Mouse (Mus musculus) embryo, embryonic 10.5 days (tissue): ENCODE data around the gene Prkg1.

Source experiments
- DNase-seq: peaks from one replicate; pipeline ENCODE4 v3.0.0-alpha.2; 2015; ENCODE audit warnings: low spot score

The Prkg1 gene

DNA sequence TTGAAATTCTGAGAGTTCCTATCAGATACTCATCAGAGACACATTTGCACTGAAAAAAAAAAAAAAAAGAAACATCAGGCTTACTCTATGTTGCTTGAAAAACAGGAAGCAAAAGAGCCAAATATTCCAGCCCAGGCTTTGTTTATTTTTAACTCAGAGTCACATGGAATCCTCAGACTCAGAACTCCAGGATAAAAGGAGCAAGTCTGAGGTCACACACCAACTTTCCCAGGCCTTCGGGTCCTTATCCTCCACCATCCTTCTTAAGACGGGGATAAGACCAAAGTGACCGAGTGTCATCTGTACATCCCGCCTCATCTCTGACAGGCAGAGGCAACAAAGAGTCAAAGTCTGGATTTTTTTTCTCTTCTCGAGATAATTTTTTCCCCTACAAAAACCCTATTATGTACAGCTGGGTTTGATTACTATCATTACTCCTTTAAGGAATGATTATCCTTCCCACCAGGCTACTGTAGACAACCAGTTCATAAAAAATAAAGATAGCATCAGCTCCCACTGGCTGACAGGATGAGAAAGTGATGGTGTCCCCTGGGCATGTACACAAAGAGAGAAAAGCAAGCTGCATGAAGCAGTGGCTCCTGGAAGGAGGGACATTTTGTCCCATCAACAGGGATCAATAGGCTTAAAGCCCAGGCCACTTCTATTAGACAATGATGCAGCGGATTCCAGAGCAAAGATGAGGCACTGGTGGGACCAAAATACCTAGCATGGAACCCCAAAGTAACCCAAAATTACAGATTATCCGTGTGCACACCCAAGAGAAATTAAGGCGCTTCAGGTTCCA, 21.4 kb downstream of the Prkg1 start:
- no peak for DNase-seq

DNA sequence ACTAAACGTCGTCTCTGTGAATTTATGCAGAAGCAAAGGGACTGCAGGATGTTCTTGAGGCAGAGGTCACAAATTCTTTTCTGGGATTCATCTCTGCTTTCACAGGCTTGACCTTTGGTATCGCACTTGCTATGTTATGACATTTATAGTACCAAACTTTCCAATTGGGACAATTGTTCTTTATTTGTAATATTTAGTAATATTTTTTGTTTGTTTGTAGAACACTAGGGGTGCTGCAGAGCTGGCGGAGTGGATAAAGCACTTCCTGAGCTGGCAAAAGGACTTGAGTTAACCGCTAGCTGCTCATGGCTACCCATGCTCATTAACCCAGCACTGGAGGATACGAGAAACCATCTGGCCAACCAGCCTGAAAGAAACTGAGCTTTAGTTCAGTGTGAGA, 49.9 kb downstream of the Prkg1 start:
- DNase-seq, result no peak

DNA sequence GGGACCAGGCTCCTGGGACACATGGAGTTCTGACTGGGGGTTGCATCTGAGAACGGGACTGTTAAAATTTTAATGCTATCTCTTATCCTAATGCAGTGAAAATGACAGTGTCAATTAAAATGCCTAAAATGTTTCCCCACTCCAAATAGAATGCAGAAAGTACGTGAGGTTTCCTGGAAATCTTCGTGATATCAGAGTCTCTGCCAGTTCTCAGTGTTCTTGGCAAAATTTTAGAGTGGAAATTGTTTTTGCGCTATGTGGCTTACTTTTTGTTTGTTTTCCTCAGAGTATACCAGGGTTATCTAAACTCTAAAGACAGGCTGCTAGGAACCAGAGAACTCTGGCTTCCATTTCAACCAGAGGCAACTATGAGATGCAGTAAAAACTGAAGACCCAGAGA, 50.4 kb downstream of the Prkg1 start:
- no peak for DNase-seq

DNA sequence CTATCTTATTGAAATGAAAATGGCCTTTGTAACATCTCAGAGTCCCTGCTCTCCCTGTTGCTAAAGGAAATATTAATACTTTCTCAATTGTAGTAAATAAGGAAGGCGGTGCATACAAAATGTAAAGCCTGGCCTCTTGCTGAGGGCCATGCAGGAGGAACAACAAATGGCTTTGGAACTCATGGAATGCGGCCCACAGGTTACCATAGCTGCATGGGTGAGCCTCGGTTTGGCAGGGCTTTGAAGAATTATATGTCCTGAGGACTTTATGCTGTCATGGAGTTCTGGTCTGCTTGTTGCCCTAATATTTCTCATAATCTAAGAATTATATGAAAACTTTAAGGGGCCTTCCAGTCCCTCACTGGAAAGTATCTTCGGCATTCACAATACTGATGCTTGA, 51.5 kb downstream of the Prkg1 start:
- no peak for DNase-seq

DNA sequence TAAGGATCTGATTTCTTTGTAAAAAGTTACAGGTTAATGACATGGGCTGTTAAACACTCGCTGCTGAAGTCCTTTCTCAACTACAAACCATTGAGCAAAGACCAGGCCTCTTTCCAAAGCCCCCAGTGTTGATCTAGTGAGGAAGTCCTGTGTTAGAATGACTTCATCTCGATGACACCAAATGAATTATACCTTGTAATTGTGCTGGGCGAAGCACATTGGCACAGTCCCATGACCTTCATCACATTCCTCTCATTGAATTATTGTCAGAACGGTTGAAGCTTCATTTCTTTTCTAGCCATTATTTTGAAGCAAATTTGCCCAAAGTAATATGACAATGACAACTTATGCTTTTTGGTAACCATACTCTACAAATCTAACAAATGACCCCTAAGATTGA, 54.5 kb downstream of the Prkg1 start:
- DNase-seq, result no peak

DNA sequence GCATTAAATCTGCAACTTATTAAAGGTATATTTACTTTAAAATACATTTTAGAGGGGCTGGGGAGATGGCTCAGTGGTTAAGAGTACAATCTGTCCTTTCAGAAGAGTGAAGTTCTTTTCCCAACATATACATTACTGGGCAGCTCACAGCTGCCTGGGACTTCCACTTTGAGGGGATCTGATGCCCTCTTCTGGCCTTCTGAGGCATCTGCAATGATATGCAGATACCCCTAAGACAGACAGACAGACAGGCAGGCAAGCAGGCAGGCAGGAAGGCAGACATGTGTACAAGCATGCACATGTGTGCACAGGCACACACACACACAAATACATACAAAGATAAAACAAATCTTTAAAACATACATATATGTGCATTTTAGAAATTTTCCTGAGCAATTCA, 60.8 kb downstream of the Prkg1 start:
- DNase-seq, result no peak

DNA sequence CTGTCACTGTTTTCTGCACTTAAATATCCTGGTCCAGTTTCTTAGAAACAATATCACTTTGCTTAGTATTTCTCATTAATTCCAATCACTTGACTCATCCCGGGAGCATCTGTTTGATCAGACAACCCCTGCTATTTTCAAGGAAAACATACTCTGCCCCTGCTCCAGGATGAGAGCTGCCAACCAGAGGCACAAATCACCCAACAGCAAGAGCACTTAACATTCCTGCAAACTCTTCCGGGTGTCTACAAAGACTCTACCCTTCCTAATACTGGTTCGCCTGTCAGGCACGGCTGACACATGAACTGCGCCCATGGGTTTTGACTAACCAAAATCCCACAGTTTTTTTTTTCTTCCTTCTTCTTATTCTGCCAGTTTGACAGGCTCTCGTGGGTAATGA, 65.9 kb downstream of the Prkg1 start:
- peak; percentile 12 for DNase-seq

DNA sequence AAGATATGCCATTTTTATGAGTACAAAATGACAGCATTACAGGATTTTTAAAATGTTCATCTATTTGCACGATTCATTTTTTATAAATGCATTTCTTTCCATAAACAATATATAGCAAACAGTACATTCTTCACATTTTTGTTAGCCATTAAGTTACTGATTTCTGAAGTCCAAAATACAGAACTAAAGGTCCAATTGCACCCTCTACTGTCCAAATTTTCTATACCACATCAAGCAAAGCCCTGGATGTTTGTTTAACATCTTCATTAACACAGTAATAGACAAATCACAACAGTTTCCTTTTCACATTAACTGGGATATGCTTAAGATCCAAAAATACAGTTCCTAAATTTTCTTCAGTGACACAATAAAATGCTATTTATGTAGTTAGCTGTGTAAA, 84.0 kb downstream of the Prkg1 start:
- DNase-seq, result peak; percentile 69

DNA sequence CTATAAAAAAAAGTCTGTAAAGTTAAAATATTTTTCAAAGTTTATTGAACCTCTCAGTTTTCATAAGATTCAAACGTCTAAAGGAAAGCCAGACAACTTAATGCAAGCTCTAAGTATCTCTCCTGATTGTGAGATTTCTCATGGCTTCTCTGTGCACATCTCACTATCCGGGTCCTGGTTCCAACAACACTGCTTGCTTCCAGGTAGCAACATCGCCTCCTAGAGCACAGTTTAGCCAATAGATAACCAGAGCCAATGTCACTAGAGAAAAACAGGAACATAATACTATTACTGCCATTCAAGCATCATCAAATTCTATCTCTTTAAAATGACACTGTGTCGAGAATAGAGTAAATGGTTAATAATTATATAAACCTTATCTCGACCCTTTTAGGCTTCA, 86.5 kb downstream of the Prkg1 start:
- peak; percentile 32 for DNase-seq

DNA sequence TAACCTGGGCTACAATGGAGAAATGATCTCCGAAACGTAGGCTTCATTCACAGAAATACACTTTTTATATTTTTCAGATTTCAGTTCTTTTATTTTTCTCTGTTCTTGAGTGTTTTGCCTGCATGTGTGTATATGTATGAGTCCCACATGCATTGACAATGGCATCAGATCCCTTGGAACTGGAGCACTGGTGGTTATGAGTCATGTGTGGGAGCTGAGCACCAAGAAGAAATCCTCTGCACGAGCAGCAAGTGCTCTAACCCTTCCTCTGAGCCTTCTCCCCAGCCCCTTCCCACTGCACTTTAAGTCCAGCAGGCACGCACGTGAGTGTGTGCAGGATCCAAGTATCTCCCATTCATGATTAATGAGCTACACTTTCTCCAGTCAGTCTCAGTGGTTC, 93.1 kb downstream of the Prkg1 start:
- DNase-seq, result no peak

DNA sequence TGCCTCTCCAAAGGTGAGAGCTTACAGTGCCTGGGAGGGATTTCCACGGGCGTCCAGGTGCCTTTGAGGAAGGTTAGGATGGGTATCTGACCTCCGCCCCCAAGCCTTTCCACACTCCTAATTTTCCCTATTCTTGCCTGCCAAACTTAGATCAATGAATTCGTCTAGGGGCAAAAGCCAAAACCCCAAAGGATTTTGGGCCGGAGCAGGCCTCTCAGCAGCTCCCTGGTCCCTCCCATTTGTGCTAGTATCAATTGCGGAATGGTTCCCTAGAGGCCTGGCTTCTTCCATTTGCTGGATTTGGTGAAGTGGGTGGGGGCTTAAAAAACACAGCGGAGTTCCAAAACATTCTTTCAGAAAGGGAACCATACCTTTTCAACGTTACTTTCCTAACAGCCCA, 99.8 kb downstream of the Prkg1 start:
- peak; percentile 26 for DNase-seq

DNA sequence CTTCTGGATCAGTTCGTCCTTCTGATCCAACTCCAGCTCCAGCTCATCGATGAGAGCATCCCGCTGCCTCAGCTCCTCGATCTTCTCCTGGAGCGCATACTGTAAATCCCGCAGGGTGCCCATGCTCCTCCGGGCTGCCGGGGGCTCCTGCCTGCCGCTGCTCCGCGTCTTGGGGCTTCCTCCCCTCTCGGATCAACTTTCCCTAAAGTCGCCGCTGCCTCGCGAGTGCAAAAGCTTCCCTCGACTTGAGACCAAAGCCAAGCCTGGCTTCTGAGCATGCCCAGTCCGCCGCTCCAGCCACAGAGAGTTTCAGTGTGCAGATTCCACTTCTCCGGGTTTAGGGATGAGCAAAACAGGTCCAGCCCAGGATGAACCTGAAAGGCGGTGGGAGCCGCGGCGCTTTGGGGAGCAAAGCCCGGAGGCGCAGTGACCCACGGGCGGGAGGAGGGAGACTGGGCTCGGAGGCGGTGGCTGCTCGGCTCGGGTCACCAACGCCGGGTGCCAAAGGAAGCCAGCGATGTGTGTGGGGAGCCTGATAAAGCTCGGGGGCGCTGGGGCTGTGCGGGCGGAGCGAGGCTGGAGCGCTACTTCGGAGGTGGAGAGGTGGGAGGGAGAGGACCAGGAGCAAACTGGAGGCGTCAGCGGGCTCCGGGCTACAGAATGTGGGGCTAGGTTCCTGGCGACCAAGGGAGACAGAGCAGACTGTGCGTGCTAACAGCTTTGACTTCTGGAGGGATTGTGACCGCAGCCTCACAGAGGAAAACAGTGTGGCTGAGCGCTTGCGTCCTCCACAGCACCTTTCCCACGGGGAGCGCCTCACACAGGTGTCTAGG, 100.5 kb downstream of the Prkg1 start:
- peak; percentile 85 for DNase-seq

DNA sequence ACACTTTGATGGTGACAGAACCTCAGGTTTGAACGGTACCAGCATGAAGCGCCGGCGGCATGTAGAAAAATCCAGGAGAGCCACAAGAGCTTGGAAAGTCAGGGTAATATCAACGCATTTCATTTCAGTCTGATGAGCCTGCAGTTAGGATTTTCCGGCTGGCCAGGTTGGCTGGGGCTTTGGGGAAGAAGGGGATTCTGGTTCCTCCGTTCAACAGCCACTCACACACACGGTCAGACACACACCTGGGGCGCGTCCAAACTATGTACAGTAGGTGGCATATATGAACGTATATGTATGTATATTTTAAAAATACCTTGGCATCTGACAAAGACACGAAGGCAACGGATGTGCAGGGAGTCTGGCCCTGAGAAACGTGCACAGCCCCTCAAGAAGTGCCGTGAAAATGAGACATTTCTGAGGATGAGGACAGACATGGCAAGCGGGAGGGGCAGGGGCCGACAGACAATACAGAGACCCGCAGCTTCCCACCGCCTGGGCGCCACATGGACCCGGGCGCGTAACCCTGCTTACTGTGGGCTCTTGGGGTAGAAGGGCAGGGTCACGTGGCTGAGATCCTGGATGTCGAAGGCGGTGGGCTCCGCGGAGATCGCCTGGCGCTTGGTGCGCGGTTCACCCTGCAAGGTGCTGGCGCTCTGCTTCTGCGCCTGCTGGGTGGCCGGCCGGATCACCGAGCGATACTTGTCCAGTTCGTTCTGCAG, 101.2 kb downstream of the Prkg1 start:
- peak; percentile 71 for DNase-seq

DNA sequence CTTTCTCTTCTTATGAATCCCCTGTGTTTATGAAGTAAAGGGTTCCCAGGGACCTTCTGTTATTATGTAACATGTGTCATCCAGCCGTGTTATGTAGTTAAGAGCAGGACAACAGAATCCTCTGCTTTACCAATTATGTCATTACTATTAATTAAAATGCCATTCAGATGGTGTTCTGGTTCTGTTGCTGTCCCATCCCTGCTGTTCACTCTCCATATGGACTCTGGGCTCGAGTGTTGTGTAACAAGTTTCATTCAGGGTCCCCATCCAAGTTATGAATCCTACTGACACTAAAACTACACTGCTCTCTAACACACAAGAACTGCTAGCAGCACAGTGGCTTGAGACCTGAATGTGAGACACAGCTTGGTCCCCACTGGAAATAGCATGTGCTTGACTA, 102.0 kb downstream of the Prkg1 start:
- DNase-seq, result no peak

DNA sequence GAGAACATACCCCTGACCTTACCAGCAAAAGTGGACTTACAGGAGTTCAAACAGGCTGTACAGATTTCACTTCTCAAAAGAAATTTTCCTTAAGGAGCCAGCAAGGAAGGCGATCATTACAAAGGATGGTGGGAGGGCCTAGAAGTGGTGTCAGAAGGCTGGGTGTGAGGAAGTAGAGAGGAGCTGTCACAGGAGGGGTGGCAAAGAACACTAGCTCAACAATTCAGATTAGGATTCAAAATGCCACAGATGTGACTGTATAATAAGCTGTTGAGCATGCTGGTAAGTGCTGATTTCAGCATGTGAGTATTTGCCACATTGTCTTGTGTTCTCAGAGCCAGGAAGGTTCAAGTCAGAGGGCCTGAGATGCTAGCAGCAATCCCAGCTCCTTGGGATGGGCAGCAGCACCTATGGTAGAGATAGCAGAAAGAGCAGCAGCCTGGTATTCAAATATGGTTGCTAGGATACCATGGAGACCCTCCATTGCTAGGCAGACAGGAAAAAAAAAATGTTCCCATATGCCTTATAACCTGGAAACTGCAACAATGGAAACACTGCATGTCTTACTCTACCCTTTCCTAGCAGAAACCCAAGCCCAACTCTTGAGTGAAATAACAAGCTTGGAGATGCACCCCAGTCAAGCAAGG, 106.0 kb downstream of the Prkg1 start:
- DNase-seq, result no peak

DNA sequence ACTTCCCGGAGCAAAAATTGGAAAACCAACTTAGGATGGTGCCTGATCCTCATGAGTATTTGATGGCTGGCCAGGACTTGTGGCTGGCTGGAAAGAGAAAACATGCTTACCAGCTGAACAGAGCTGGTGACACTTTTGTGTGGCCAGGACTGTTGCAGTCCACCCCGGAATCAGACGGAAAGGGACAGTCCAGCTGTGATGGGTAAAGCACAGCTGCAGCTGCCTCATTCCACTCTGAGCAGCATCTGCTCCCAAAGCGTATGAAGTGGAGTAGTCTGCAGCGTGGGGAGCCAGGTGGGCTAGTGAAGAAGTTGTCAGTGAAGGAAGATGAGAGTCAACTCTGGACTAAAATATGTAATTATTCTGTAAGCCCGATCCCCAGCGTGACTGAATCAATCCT, 108.6 kb downstream of the Prkg1 start:
- no peak for DNase-seq

DNA sequence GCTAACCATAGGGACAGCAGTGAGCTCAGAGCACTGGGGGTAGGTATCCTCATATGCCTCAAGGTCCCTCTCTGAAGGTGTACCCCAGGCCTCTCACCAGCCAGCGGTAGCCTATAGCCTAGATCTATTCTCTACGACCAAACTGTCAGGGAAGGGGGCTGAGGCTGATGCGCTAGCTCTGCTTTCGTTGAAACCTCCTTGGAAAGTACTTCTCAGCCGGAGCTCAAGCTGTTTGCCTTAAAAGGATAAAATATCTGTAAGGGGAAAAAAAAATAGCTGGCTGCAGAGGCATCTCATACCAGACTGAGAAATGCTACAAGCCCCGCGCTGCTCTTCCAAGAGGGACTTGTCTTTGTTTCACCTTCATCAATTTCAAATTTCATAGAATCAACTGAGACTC, 109.0 kb downstream of the Prkg1 start:
- DNase-seq, result no peak

DNA sequence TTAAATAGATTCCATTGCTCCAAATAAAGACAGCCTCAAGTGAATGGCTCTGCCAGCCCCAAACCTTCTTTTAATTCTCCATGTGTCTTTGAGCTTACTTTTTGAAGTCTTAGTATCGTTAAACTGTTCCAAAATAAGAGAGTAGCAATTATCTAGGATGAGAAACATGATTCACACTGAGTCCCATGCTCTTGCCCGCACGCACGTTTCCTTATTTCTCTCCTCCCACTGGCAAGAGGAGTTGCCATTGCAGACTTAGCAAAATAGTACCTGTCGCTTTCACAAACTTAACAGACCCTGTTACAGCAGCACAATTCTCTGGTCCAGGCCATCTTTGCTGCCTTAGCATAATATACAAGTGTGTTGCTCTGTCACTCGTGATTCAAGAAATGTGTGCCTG, 110.8 kb downstream of the Prkg1 start:
- DNase-seq, result no peak

DNA sequence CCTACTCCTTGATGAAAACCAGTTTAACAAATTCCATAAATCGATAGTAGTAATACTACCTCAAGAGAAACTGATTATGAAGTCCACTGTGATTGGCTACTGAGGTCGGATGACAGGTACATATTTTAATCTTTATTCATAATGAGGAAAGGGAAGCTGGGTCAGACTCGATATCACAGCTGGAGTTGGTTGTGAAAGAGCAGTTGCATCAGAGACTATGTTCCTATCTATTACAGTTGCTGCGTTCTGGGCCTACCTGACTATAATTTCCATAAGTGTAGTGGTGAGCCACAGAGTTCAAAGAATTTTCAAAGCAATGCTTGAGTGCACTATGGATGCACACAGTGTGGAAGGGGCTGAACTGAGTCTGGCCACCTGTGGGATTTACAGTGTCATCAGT, 114.4 kb downstream of the Prkg1 start:
- no peak for DNase-seq

DNA sequence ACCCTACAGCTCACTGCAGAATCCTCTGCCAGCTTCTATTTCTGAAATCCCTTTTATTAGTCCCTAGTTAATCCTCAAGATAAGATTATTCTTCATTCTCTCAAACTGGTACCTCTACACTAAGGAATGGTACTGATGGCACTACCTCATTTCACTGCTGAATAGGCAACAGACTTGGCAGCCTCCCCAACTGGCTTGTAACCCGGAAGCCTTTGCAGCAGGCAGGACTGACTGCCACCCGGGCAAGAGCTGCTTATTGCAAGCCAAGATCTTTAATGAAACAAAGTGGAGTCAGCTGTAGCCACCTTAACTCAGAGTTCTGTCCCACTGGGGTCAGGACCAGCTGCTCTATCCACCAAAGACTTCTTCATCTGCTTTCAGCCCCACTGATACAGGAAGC, 117.3 kb downstream of the Prkg1 start:
- no peak for DNase-seq

DNA sequence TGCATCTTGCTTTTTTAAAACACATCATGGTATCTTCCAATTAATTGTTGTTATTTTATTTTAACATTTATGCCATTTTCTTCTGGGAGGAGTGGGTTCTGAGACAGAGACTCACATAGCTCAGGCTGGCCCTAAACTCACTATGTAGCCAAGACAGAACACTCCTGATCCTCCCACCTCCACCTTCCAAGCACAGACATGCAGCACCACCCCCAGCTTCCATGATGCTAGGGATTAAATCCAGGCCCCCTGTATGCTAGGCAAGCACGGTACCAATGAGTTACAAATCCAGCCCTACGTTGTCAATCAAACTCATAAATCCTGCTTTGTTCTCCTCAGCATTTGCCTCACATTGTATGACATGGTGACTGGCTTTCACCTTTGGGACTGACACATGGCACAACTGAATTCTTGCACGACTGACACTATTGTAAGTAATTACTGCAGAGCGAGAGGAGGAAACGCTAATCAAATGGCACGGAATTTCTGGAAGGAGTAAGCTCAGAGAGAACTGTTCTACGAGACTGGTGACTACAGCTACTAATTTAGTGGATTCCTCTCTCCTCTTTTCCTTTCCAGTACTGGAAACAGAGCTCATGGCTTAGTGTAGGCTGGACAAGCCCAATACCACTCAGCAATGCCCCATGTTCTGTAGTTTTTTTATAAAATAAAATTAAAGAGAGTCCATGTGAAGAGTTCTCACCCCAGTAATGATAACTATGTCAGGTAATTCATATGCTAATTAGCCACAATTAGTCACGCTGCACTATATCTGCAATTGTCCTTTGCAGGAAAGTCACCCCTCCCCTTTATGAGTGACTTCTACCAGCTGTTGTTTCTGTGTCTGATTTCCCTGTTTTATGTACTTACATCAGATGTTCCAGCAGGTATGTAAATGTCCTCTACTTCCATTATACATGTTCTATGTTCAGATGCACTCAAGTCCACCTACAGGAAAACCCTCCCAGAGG, 133.6 kb downstream of the Prkg1 start:
- DNase-seq, result no peak
